In the genomic region with DNA sequence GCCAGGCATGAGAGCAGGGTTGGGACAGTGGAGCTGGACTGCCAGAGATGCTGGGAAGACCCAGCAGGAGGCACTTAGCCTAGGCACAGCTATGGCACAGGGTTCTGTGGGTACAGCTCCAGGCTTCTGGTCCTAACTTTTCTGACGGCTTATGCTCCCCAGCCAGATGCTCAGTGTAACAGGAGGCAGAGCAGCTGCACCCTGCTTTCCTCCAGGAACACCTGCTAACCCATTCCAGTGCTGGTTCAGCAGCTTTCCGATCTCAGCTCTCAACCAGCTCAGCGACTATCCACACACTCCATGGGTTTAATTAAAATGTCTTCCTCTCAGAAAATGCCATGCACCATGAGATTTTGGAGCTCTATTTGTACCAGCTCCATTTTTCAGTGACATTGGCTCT, we compare ENCODE assay signal across 19 mouse cellular contexts. TPM values are rescaled to one million over a fixed set of nuclear protein-coding genes. Genes with fewer than 3 reads are reported as not detected.
DNase-seq lines count a peak whose midpoint lies in the region; ATAC-seq and TF ChIP-seq lines count a peak whose summit lies in the region.
"Had no signal": no experiment of that assay in that cellular context is flagged by ENCODE, and none has a peak within 500 bp of the region (broad histone marks: within the 10 kb centered on the region; RNA-seq: fewer than 3 reads in every experiment).

No protein-coding gene starts in this region.

- H3K9ac ChIP-seq in limb, embryonic 14.5 days (ENCODE audit: low read depth, low read length, severe bottlenecking): no peak overlapping the region
- H3K9ac ChIP-seq: embryonic facial prominence, embryonic 12.5 days; forebrain, embryonic 13.5 days; heart, embryonic 12.5 days; hindbrain, embryonic 15.5 days had no signal

- no peak overlapping the region for H3K4me3 ChIP-seq in limb, embryonic 14.5 days (replicated peaks; ENCODE audit: low read length)
- no peak overlapping the region for H3K4me3 ChIP-seq in limb, embryonic 10.5 days
- H3K4me3 ChIP-seq in myocyte: no peak overlapping the region
- H3K4me3 ChIP-seq: embryonic facial prominence, embryonic 12.5 days; forebrain, embryonic 13.5 days; heart, embryonic 12.5 days; hindbrain, embryonic 15.5 days had no signal

- TF ChIP-seq POLR2A in limb, embryonic 14.5 days (IDR thresholded peaks at IDR 0.05; ENCODE audit: borderline replicate concordance, extremely low read depth, insufficient read depth, insufficient read length): no peak
- TF ChIP-seq POLR2A in myocyte (IDR thresholded peaks at IDR 0.05; ENCODE audit: insufficient read length, low read depth): no peak

- peaks cover 33% of the 10 kb centered on the region for H3K79me2 ChIP-seq in myocyte (ENCODE audit: control insufficient read depth, insufficient read depth)

- 82% methylated on average over 3 of the region's 3 CpGs for WGBS in limb, embryonic 14.5 days
- WGBS in limb, embryonic 10.5 days: 86% methylated on average over 3 of the region's 3 CpGs

- peaks cover 42% of the 10 kb centered on the region for H3K36me3 ChIP-seq in limb, embryonic 14.5 days (ENCODE audit: control insufficient read depth, insufficient read depth, low read length)
- H3K36me3 ChIP-seq in limb, embryonic 10.5 days: peaks cover 57% of the 10 kb centered on the region
- H3K36me3 ChIP-seq in myocyte (ENCODE audit: control insufficient read depth, insufficient read depth): peaks cover 1% of the 10 kb centered on the region

- H3K9me3 ChIP-seq in limb, embryonic 14.5 days (ENCODE audit: control insufficient read depth, low read length): no peaks in the 10 kb centered on the region
- H3K9me3 ChIP-seq in limb, embryonic 10.5 days (replicated peaks): no peaks in the 10 kb centered on the region
- H3K9me3 ChIP-seq: embryonic facial prominence, embryonic 12.5 days; forebrain, embryonic 13.5 days; heart, embryonic 12.5 days; hindbrain, embryonic 15.5 days had no signal

- no peak overlapping the region for H3K27ac ChIP-seq in limb, embryonic 14.5 days (replicated peaks; ENCODE audit: low read depth, low read length)
- H3K27ac ChIP-seq in limb, embryonic 10.5 days: no peak overlapping the region
- H3K27ac ChIP-seq: embryonic facial prominence, embryonic 12.5 days; forebrain, embryonic 13.5 days; hindbrain, embryonic 15.5 days had no signal

- H3ac ChIP-seq in myocyte (ENCODE audit: control insufficient read depth, insufficient read length): no peak overlapping the region

- no peaks in the 10 kb centered on the region for H3K4me1 ChIP-seq in limb, embryonic 14.5 days (ENCODE audit: control insufficient read depth, insufficient read depth, low read length)
- H3K4me1 ChIP-seq in limb, embryonic 10.5 days: no peaks in the 10 kb centered on the region
- H3K4me1 ChIP-seq: embryonic facial prominence, embryonic 12.5 days; hindbrain, embryonic 15.5 days had no signal

- no peaks in the 10 kb centered on the region for H3K27me3 ChIP-seq in limb, embryonic 14.5 days (ENCODE audit: control insufficient read depth, insufficient read depth, low read length)
- no peaks in the 10 kb centered on the region for H3K27me3 ChIP-seq in limb, embryonic 10.5 days (ENCODE audit: low read depth, poor library complexity, severe bottlenecking)
- no peaks in the 10 kb centered on the region for H3K27me3 ChIP-seq in myocyte (ENCODE audit: control insufficient read depth, insufficient read depth, insufficient read length)
- H3K27me3 ChIP-seq: embryonic facial prominence, embryonic 12.5 days; forebrain, embryonic 13.5 days; heart, embryonic 12.5 days; hindbrain, embryonic 15.5 days had no signal

- no peak for DNase-seq in frontal cortex, adult 2 months (ENCODE audit: extremely low spot score in 1 of 2, low spot score in 1 of 2)
- no peak for DNase-seq in limb, embryonic 14.5 days (ENCODE audit: low spot score)
- DNase-seq in limb, embryonic 10.5 days (ENCODE audit: low spot score): no peak
- peak; percentile 66 for DNase-seq in brain, adult 2 months (ENCODE audit: low read depth, low spot score)
- DNase-seq in right cerebral cortex, postnatal 4 days: no peak
- DNase-seq in adrenal gland, postnatal 25 days: no peak
- DNase-seq: adrenal gland, postnatal 10 days; cerebellum, adult 2 months; cerebellum, postnatal 10 days; embryo, embryonic 11 days; gastrocnemius, postnatal 14 days; heart, postnatal 36 days had no signal

- ATAC-seq in frontal cortex, adult (ENCODE audit: low TSS enrichment): peak; percentile 41
- peak; percentile 42; the same call in 1 of the 2 replicates for ATAC-seq in limb, embryonic 14.5 days (ENCODE audit: low FRiP score, low read depth)
- ATAC-seq: forebrain, embryonic 13.5 days; inflammation-experienced regulatory T-cells, adult 6 months had no signal

- H3K4me2 ChIP-seq in limb, embryonic 14.5 days (replicated peaks; ENCODE audit: low read depth, low read length, severe bottlenecking): no peak overlapping the region
- H3K4me2 ChIP-seq in myocyte (ENCODE audit: low read depth): peak overlapping the region; percentile 50
- H3K4me2 ChIP-seq: embryonic facial prominence, embryonic 12.5 days; forebrain, embryonic 13.5 days; heart, embryonic 12.5 days; hindbrain, embryonic 15.5 days had no signal

TF ChIP-seq in myocyte, 11 proteins besides CTCF, POLR2A, EP300 and RAD21:
- TF ChIP-seq SRF (IDR thresholded peaks at IDR 0.05; ENCODE audit: control insufficient read depth, insufficient read length, low read depth) (no peak), CEBPB (IDR thresholded peaks at IDR 0.05; ENCODE audit: insufficient read depth, poor library complexity, severe bottlenecking) (no peak), TCF3 (IDR thresholded peaks at IDR 0.05; ENCODE audit: insufficient read length, low read depth) (peak; percentile 93), E2F4 (IDR thresholded peaks at IDR 0.05; ENCODE audit: insufficient read depth) (no peak), MYOG (IDR thresholded peaks at IDR 0.05; ENCODE audit: control insufficient read depth in 1 of 3, insufficient read depth in 1 of 3, insufficient read length in 2 of 3, low read depth in 2 of 3) (peak; percentile 96 to 99 (median 98)), MAX (IDR thresholded peaks at IDR 0.05; ENCODE audit: low read depth) (no peak), MYOD1 (IDR thresholded peaks at IDR 0.05; ENCODE audit: control insufficient read depth in 1 of 3, insufficient read length in 2 of 3, low read depth in 2 of 3) (peak; percentile 95 to 99 (median 96)), POLR2AphosphoS2 (IDR thresholded peaks at IDR 0.05; ENCODE audit: insufficient read length, low read depth) (no peak), REST (IDR thresholded peaks at IDR 0.05; ENCODE audit: insufficient read depth, insufficient read length) (no peak), USF1 (IDR thresholded peaks at IDR 0.05; ENCODE audit: low read depth) (no peak), TCF12 (IDR thresholded peaks at IDR 0.05; ENCODE audit: insufficient read depth, poor library complexity, severe bottlenecking) (peak; percentile 97)

RNA-seq across cellular contexts. Expression of gene Sun1, which starts 16.3 kb away (rescaled TPM):
- 102 and 115 TPM in 2 replicates for polyA plus RNA-seq in frontal cortex, adult 2 months (2012; rRNA removed)
- 65.3 and 67.3 TPM in 2 replicates for polyA plus RNA-seq in limb, embryonic 14.5 days (2012; rRNA removed)
- polyA plus RNA-seq in limb, embryonic 14.5 days (2014; fragmentation: Nextera tagmentation; extraction: Ambion mirVana): 50.0 and 53.7 TPM in 2 replicates
- 47.9 and 52.7 TPM in 2 replicates for polyA plus RNA-seq in limb, embryonic 10.5 days (2016; fragmentation: Nextera tagmentation; extraction: Ambion mirVana)
- polyA plus RNA-seq in myocyte (2012; fragmentation: generic; extraction: Trizol): 65.5 TPM
- 87.9 and 109 TPM in 2 replicates for total RNA-seq in adrenal gland, postnatal 25 days (2021)

RNA-seq across cellular contexts. Expression of gene Get4, which starts 35.4 kb away (rescaled TPM):
- 81.8 and 91.6 TPM in 2 replicates for polyA plus RNA-seq in frontal cortex, adult 2 months (2012; rRNA removed)
- polyA plus RNA-seq in limb, embryonic 14.5 days (2012; rRNA removed): 136 and 149 TPM in 2 replicates
- polyA plus RNA-seq in limb, embryonic 14.5 days (2014; fragmentation: Nextera tagmentation; extraction: Ambion mirVana): 152 and 154 TPM in 2 replicates
- polyA plus RNA-seq in limb, embryonic 10.5 days (2016; fragmentation: Nextera tagmentation; extraction: Ambion mirVana): 196 and 215 TPM in 2 replicates
- polyA plus RNA-seq in myocyte (2012; fragmentation: generic; extraction: Trizol): 106 TPM
- 75.7 and 104 TPM in 2 replicates for total RNA-seq in adrenal gland, postnatal 25 days (2021)
